Mouse (Mus musculus) c-Kit-positive CD71-positive TER-119-positive erythroid progenitor cells, embryonic 14.5 days (primary cell): ENCODE measurements around the gene Tescl.

Experiments used
- DNase-seq: peaks from one replicate; pipeline ENCODE4 v3.0.0-alpha.2; 2013; ENCODE audit warnings: low spot score

The Tescl gene

GRCm38 (mm10) chr7:24299823-24300481, 33.8 kb downstream of the Tescl start:
- no peak for DNase-seq

DNA sequence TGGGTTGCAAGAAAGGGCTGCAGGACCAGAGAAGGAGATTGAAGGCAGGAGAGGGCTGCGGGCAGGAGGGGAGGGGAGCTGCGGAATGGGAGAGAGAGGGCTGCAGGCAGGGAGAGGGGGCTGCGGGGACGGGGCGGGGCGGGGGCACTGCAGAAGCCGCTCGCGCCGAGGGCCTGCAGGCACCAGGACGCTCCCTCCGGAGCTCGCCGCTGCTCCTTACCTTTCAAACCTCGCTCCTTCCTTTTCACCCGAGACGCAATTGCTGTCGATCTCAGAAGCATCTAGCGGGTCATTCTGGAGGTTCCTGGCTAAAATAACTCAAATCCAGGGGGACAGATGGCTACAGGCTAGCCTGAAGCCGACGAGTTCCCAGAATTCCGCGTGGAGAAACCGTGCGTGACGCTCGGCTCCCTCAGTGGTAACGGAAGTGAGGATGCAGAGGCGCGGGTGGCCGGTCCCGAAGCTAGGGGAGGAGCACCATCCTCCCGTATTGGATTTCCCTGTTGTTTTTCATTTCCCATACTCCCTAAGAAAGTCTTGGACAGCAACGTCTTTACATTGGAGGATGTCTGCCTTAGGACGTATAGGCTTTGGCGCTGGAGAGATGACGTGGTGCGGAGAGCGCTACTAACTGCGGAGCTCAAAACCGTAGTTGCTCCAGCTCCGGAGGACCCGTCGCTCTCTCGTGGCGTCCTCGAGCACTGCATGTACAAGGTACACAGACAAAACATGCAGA, 34.6 kb downstream of the Tescl start:
- peak; percentile 79 for DNase-seq

DNA sequence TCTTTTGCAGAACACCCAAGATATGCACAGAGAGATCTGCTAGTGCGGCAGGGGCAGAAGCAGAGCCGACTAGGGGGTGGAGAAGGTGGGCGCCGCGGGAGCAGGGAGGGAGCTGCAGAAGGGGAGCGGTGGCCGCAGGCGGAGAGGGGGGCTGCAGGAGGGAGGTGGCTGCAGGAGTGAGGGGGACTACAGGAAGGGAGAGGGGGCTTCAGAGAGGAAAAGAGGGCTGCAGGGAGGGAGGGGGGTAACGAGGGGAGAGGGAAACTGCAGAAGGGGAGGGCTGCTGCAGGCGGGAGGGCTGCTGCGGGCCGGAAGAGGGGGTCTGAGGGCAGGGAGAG, 35.1 kb downstream of the Tescl start:
- no peak for DNase-seq

GRCm38 (mm10) chr7:24297361-24298095, 36.2 kb downstream of the Tescl start:
- DNase-seq = no peak

DNA sequence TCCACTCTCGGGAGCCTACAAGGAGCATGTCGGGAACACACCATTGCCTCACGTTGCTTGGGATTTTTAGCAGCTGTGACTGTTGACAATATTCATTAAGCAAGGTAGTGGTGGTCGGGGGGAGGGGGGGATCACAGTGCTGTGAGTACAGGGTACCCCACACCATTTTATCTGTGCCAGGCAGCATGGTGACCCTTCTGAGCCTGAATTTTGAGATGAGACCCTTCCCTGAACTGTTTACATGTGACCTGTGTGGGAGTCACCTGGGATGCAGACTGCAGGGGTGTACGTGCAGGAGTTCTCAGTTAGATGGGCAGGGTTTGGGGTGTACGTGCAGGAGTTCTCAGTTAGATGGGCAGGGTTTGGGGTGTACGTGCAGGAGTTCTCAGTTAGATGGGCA, 37.4 kb downstream of the Tescl start:
- DNase-seq = no peak

- DNase-seq = no peak
These were observed 38.4 kb downstream of the Tescl start for GRCm38 (mm10) chr7:24295376-24295775.

DNA sequence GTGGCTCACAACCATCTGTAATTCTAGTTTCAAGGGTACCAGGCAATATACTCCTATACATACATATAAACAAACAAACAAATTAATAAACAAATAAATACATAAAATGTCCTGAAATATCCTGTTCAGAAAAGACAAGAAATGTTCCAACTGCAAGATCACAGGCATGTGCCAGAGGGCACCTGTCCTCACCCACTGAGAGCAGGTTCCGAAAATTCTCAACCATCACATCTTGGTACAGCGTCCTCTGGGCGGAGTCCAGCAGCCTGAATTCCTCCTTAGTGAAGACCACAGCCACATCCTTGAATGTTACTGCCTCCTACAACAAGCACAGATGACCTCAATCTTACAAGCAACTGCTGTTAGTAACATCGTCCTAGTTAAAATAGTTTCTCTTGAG, 39.0 kb downstream of the Tescl start:
- no peak for DNase-seq

DNA sequence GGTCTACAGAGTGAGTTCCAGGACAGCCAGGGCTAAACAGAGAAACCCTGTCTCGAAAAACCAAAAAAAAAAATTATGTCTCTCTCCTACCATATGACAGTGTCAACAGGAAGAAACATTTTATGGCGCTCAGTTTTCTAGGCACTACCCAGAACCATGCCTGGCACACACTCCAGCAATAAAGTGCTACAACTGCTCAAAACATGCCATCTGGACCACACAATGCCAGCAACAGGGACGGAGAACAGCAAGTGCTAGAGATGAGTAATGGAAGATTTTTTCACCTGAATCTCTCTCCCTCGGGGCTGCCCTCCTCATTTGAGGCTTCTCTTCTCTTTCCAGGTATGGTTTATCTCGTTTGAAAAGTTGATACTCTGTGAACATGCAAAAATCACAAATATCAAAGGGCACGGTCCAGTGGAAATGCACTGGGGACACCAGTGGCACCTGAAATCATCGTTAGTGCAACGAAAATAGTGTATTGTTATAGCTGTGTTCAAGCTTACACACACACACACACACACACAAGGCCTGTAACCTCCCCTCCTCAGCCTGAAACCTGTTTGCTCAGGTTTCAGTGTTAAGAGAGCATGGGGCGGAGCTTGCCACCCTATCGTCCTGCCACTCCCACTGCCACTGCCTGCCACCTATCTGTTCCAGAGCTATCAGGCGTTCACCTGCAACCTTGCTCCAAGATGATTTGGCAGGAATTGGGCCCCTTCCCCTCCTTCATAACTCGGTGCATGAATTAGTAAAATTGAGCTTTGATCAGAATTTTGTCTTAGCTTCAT, 40.5 kb downstream of the Tescl start:
- DNase-seq = no peak

- no peak for DNase-seq
These were observed 42.2 kb downstream of the Tescl start for GRCm38 (mm10) chr7:24291387-24292090.

DNA sequence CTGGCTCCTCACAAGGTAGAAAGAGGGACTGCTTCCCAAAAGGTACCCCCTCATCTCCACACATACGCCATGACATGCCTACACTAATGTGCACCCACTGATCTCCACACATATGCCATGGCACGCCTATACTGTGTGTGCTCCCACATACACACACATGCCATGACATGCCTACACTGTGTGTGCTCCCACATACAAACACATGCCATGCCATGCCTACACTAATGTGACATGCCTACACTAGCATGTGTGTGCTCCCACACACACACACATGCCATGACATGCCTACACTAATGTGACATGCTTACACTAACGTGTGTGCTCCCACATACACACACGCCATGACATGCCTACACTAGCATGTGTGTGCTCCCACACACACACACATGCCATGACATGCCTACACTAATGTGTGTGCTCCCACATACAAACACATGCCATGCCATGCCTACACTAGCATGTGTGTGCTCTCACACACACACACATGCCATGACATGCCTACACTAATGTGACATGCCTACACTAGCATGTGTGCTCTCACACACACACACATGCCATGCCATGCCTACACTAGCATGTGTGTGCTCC, 43.5 kb downstream of the Tescl start:
- DNase-seq = no peak

DNA sequence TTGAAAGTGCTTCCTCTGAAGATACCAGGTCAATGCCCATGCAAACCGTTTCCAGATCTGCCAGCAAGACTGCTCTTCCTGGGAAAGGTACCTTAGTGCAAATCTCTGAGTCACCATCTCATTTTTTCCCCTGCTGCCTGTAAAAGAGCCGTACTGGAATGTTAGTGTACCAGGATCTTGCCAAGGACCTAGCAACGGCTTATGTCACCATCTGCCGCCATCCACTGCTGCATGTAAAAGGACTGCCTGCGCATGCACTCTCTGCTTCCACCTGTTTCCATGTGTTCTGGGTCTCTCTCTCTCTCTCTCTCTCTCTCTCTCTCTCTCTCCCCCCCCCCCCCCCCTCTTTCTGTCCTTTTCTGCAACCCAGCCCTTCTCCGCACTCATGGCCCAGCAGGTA, 45.2 kb downstream of the Tescl start:
- DNase-seq = no peak

GRCm38 (mm10) chr7:24287670-24288069, 46.1 kb downstream of the Tescl start:
- DNase-seq = no peak

DNA sequence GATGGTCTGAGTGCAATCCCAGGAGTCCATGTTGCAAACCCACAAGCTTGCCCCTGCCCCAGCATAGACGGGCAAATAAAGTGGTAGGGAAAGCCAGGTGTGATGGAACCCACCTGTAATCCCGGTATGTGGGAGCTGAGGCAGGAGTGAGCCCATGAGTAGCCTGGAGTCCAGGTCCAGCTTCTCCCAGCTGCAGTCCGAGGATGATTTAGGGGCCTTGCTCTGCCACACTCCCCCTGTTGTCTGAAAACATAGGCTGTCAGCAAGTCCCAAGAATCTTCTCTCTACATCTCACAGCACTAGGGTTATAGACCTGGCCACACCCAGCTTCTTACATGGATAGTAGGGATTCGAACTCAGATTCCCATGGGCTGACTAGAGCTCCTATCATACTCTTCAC, 46.8 kb downstream of the Tescl start:
- no peak for DNase-seq

DNA sequence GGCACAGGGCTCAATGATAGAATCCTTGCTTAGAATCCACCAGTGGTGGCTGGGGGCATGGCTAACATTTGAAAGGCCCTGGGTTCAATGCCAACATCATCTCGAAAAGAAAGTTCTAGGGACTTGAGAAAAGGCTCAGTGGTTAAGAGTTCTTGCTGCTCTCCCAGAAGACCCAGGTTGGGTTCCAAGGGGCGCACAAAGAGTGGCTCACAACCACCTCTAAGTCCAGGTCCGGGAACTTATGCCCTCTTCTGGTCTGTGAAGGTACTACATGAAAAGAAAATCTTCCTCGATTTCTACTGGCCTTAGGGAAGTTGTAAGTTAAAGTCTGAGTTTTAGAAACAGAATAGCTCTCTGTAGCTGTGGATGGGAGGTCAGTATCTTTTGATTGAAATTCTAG, 47.6 kb downstream of the Tescl start:
- no peak for DNase-seq
